Mouse (Mus musculus) c-Kit-positive CD71-positive TER-119-negative erythroid progenitor cells, embryonic 14.5 days (primary cell): ENCODE data around the gene Pik3c2b.
"Not testable (repeated sequence)": the region's sequence is repeated elsewhere in the genome, so short reads cannot be mapped to it uniquely, and the experiment has no call there.

ENCODE experiments used
- DNase-seq: peaks from one replicate; pipeline ENCODE4 v3.0.0-alpha.2; 2013; ENCODE audit warnings: low read depth

Pik3c2b gene

DNA sequence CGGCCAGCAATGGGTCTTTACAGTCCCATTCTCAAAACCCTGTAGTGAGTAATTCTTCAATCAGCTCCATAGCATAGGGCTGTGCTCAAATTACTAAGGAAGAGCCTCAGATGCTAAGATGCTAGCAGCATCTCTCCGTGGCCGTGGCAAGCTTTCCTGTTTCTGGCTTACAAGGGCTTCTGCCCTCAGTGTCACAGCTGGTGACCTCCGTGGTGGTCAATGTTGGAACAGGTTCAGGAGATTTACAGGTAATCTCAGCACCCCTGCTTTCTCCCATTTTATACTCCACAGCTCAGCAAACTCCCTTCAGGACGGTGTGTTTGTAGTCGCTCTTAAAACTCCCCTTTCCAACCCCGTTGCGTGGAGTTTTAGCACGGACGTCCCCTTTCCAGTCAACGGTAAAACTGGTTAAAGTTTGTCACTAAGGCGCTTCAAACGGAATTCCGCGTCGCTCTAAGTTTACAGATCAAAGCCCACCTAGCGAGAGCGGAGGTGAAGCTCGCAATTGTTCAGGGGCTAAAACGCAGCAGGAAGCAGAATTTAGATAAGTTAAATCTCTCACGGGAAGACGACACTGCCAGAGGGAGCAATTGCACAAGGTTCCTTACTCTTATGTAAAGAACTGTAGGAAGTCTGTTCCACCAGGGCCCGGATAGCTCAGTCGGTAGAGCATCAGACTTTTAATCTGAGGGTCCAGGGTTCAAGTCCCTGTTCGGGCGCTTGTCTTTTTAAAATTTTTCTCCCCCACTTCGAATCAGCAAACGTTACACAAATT, 12.0 kb upstream of the Pik3c2b start:
- DNase-seq: peak; percentile 82

DNA sequence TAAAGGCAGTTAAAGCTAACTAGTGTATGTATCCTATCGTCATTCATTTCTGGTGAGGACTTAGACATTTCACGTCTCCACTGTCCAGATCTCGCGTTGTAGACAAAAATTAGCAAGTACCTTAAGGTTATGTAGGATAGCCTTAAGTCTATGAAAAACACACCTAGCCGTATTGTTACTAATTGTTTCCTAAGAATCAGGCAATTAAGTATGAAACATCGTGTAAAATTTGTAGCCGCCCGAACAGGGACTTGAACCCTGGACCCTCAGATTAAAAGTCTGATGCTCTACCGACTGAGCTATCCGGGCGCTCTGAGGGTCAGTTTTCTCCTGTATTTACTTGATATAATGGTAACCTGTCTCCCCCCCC, 11.4 kb upstream of the Pik3c2b start:
- no peak for DNase-seq

DNA sequence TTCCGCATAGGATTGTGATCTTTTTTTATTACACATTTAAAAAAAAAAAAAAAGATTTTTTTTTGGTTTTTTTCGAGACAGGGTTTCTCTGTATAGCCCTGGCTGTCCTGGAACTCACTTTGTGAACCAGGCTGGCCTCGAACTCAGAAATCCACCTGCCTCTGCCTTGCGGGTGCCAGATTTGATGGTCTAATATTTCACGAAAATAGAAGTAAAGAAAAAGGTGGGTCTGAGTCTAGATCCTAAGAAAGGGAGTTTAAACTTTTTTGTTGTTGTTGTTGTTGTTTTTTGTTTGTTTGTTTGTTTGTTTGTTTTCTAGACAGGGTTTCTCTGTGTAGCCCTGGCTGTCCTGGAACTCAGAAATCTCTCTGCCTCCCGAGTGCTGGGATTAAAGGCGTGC, 10.8 kb upstream of the Pik3c2b start:
- DNase-seq: not testable (repeated sequence)

DNA sequence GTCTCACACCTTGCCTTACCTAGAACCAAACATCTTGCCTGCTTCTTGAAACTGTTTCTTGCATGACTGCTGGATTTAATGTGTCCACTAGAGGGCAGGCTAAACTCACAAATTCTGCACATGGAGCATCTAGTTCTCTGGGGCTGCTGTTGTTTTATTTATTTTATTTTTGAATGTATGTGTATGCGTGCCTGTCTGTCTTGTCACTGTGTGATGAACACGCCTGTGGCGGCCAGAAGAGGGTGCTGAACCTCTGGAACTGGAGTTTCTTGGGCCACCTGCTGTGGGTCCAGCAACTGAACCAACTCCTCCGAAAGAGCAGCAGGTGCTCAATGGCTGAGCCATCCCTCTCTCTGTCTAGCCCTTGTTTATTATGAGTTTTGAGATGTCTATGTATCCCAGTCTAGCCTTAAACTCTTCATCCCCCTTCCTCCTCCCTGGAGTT, 5.9 kb upstream of the Pik3c2b start:
- DNase-seq: peak; percentile 78

DNA sequence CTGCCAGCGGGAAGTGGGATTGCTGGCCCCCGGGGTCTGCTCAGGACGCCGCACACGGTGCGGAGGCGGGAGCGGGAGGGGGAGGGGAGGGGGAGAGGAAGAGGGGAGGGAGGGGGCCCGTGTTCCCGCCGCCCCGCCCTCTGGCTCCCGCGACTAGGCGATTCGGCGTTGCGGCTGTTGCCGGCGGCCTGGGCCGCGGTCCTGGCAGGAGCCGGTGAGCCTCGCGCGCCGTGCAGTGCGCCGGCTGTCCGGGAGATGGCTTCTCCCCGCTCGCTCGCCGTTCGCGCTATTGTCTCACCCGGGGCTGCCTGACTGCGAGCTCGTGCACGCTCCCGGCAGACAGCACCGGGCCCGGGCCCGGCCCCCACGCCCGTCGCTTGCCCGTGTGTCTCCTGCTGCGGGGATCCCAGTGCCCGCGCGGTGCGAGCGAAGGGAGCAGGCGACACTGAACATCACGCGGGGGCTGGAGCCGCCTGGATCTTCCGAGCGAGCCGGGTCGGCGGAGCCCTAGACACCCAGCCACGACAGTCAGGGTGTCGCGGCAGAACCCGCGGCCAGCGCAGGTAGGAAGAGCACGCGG, 484 bp downstream of the Pik3c2b start:
- no peak for DNase-seq

DNA sequence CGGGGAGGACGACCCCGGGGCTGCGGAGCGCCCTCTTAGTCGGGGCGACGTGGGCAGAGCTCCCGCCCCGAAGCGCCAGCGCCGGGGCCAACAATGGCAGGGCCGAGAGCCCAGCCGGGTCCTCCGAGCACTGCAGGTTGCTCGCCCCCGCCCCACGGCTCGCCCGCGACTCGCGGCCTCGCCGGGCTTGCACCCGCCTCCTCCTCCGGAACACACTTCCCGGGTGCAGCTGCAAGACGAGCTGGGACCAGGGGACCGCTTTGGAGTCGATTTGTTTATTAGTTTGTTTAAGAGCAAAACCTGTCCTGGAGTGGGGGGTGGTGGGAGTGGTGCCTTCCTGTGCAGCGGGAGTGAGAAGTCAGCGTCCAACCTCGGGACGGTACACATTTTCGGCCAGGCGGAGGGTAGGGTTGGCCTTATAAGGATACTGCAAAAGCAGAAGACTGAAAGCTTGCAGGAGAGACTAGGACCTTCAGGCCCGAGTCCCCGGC, 1.0 kb downstream of the Pik3c2b start:
- no peak for DNase-seq

DNA sequence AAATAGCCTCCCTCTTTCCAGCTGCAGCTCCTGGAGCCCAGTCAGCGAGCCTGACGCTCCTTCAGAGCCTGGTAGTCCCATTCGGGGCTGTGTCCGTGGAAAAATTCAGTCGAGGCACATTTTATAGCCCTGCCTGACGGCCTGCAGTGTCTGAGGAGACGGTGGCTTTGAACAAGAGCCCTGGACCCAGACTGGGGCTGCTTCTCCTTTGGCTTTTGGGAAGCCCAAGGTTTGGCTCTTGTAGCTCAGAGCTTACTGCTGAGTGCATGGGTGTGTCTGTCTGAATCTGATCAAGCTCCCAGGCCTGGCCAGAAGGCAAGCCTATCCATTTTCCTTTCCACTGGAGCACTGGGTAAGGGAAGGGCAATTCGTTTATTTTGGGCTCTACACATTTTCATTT, 2.1 kb downstream of the Pik3c2b start:
- DNase-seq: no peak

DNA sequence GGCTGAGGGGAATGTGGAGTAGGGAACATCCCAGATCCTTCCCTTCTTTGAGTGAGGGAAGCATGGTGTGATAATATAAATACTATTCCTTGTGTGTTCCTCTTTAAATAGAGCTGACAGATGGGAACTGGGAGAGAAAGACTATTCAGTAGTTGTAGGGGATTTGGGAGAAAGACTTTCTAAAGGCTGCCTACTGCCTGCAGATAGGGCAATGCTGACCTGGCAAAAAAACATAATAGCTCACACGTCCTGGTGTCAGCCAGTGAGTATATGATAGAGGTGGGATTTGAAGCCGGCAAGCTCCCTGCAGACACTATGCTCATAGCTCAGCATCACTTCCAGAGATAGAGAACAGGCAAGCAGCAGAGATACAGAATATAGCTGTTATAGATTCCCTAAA, 3.2 kb downstream of the Pik3c2b start:
- no peak for DNase-seq

DNA sequence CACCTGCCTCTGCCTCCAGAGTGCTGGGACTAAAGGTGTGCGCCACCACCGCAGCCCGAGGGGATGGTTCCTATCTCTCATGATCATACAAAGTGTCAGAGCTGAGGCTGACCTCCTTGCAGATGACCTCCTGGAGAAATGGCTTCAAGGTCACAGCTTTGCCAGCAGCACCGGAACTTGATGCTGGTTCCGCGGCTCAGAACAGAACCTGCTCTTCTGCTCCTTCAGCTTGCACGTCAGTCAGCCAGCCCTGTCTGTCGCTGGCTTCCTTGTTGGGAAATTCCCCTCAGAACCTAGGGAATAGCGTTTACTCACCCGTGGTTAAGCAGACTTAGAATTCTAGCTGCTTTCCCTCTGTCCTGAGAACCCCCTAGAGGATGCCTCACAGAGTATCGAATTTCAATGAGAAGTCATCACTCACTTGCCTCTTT, 4.5 kb downstream of the Pik3c2b start:
- no peak for DNase-seq

DNA sequence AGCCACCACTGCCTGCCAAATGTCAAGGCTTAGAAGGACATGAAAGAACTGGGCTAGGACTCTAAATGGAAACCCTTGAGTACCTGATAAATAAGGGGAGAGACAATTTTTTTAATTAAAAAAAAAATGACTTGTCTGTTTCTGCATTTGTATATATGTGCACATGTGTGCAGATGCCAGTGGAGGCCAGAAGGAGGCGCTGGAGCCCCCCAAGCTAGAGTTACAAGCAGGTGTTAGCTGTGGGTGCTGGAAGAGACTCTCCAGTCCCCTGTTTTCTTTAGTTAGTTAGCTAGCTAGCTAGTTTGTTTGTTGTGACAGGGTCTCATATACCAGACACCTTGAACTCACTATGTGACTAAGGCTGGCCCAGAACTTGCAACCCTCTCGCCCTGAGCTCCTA, 6.4 kb downstream of the Pik3c2b start:
- DNase-seq: no peak

DNA sequence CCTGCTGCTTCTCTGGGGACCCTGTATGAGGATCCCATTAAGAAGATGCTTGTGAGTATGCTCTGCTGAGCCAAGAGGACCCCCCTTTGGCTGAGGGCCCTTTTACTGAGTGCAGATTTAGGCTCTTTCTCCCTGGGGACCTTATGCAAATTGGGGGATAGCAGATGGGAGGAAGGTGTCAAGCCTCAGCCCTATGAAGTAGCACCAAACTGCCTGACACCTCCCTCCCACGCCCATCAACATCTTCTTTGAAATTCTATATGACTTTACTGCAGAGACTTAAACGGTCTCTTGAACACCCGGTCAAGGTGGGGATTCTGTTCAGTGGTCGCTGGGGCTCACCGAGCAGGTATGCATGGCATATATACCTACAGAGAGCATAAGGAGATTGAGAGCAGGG, 7.6 kb downstream of the Pik3c2b start:
- no peak for DNase-seq

DNA sequence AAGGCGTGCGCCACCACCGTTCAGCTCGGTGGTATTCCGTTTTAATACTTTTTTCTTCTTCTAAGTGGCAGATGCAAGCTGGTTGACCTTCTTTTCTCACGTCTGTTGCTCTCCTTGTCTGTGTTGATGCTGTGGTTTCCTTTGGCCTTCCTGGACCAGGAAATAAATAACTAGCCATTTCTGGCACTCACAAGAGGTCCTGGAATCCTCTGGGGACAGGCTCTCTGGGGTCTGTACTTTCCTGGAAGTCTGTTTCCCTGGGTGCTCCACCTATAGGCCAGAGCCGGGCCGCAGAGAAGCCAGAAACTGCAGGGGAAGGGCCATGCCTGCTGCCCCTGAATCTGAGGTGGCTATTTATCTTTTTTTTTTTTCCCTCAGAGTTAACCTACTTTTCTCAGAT, 8.9 kb downstream of the Pik3c2b start:
- no peak for DNase-seq

DNA sequence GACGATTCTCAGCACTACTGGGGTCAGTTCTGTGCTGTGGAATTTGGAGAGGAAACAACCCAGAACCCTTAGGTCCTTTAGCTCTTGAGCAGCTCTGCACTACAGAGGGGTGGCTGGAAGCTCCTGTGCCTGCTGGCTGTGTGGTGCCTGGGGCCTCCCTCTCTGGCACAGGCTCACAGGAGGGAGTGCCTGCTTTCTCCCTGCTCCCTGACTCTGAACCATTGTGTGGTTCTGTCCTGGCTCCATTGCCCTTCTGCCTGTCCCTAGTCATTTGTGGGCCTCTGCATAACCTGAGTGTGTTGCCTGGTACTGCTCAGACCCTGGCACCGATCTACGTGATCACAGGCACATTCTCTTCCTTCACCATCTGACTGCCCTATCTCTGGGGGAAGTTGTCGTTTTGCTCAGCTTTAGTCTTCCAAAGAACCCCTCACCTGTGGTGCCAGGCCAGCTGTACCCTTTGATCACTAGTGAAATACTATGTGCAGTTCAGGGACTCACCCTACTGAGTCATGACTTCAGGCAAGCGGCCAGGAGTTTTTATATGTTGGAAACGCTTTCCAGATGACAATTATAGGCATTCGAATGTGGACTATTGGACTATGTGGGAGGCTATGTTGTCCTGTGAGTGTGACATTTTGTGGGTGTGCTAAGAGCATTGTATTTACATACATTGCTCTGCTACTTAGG, 12.0 kb downstream of the Pik3c2b start:
- DNase-seq: no peak

DNA sequence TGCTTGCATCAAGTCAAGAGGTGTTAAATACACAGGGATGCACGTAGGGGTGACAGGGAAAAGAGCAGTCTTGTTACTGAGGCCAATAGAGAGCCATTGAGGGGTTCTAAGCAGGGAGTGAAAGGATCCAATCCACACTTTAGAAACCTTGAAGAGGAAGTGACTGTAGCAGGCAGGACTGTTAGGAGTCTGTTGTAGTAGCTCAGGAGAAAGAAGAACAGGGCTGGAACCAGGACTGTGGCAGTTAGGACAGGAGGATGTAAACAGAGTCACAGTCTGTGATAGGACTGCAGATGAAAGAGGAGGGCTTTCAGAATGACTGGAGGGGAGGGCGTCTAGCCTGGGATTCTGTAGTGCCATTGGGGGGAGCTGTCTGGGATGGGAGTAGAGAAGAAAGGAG, 14.1 kb downstream of the Pik3c2b start:
- DNase-seq: no peak

DNA sequence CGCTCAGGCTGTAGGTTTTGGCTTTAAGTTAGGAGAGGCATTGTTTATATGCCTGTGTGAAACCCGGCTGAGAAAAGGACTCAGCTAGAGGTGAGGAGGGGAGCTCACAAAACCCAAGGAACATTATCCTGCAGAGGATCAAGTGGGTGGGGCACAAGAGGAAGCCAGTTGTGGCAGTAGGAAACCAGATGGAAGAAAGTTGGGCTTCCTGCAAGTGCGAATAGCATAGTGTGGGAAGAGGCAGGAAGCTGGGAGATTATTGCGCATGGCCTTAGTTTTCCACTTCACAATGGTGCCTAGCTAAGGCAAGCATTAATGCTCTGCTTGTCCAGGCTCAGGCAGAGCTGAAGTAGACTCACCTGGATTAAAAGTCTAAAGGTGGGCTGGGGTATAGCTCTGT, 15.2 kb downstream of the Pik3c2b start:
- DNase-seq: no peak

DNA sequence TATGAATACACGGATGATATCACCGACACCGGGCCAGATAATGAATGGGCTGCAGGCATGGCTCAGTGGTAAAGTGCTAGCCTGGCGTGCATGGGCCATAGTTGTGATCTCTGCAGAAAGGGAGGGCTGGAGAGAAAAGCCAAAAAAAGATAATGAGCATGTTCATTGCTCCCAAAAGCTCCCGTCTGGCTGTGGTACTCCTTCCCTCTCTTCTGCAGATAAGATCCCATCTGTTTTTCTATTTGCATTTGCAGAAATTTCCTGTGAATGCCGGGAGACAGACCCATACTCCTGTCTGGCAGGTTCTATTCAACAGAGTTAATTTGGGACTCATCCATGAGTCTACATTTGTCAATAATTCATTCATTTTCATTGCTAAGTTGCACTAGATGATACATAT, 17.7 kb downstream of the Pik3c2b start:
- DNase-seq: no peak

DNA sequence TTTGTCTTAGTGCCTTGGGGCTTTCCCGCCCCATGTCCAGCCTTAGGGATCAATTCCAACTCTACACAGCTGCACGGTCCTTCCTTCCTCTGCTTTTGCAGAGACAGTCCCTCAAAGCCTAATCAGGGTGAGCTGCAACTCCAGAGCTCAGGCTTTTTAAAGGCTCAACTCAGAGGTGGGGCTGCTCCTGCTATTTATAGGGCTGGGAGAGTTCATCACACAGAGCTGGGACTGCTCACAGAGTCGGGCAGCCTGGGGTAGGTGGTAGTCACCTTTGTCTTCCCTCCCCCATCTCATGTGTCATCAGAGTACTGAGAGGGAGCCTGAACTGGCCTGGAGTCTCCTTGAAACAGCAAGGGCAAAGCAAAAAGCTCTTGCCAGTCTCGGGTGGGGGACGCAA, 22.8 kb downstream of the Pik3c2b start:
- DNase-seq: no peak

DNA sequence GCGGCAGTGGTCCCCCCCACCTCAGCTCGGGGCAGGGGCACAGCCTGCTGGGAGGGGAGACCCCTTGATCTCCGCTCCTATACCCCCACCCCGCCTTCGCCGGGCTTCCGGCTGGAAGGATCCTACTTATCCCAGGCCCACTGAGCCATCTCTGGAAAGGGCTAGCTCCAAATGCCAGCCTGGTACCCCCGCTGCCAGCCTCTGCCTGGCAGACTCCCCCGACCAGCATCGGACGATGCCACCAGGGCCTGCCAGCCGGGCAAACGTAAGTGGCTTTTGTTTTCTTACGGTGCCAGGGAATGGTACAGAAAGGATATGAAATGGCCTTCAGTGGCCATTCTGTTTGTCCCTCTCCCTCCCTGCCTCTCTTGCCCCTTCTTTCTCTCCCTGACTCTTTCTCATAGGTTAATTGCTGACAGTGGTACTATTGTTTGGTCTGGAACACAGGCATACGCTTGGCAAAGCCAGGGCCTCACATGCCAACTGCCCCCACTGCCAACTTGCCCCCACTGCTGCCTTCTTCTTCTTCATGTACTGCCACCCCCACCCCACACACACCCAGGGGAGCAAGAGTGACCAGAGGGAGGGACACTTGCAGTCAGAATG, 23.3 kb downstream of the Pik3c2b start:
- no peak for DNase-seq

DNA sequence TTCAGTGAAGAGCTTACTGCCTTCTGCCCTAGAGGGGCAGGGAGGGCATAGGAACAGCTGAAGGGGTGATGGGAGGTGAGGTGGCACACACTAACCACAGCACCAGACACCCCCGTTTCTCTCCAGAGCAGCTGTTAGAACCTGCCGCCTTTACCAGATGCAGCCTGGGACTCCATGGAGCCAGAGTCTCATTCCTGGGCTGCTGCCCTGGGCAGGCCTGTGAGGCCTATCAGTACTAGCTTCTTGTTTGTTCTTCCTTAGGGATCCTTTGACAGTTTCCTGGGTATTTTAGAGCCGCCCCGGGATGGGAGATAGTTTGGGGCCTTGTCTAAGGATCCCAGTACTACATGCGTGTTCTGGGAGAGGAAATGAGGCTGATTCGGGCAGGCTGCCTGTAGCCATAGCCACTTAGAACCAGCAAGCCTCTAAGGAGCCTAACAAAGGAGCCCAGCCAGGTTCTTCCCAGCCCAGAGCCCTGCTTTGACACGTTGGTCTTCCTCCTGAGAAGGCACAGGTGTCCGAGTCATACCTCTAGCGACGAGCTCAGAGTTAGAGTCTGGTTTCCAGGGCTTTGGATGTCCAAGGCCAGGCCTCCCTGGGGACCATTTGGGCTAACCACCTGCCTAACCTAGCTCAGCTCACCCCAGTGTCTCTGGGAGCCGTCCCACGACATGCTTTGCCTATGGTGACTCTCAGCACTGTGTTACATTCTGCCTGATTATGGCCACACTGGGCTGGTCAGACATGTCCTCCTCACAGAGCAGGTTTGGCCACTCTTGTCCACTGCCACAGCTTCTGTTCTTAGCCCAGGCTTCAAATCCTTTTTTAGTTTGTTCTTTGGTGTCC, 24.0 kb downstream of the Pik3c2b start:
- DNase-seq: no peak

DNA sequence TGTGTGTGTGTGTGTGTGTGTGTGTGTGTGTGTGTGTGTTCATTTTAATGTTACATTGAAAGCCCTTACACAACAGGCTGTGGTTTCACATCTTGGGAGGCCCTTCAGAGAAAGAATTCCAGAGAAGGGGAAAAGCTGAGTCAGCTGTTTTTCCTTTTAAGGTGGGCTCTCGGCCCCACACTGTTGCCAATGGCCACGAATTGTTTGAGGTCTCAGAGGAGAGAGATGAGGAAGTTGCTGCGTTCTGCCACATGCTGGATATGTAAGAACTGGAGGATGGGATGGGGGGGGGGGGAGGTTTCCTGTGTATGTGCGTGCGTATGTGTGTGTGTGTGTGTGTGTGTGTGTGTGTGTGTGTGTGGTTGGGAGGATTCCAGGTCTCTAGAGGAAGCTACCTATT, 24.7 kb downstream of the Pik3c2b start:
- DNase-seq: no peak

DNA sequence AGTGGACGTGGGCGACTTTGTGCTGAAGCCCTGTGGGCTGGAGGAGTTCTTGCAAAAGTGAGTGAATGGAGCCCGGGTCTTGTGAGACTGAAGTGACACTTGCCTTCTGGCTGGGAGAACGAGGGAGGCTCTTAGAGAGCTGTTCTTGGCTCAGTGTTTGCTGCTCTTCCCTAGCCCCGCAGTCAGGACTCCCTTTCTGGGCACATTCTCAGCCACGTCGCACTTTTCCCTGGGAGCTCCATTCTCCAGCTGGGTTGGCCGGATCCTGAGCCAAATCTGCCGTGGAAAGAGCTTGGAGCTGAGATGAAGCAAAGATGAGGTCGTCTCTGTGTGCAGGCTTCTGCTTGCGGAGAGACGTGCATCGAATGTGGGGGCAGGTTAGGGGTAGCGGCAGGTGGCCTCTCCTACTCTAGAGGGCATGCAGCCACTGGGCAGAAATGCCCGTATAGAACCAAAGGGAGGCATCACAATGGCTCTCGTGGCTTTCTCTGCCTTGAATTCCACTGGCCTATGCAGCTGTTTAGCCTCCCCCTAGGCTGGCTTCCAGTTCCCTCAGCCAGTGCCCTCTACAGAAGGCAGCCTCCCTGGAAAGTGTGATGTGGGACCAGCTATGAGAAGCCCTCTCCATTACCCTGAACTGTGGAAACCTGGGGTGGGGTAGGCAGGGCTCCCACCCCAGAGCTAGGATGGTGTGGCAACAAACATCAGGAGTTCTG, 26.4 kb downstream of the Pik3c2b start:
- DNase-seq: no peak
